Comparison of ENCODE assay signal across 13 mouse cellular contexts in genomic region chr2:94479903-94480595, GRCm38 (mm10). TPM values are rescaled to one million over a fixed set of nuclear protein-coding genes. Genes with fewer than 3 reads are reported as not detected.
DNase-seq lines count a peak whose midpoint lies in the region; ATAC-seq and TF ChIP-seq lines count a peak whose summit lies in the region.
"Had no signal": no experiment of that assay in that cellular context is flagged by ENCODE, and none has a peak within 500 bp of the region (broad histone marks: within the 10 kb centered on the region; RNA-seq: fewer than 3 reads in every experiment).

No protein-coding gene starts in this region.

- no peaks in the 10 kb centered on the region for H3K27me3 ChIP-seq in forebrain, postnatal 0 days (ENCODE audit: insufficient read depth, low read length)

- peak; percentile 49 for DNase-seq in layer of hippocampus, adult 11-12 months (ENCODE audit: low spot score)
- no peak for DNase-seq in layer of hippocampus, adult 8-10 months (ENCODE audit: low spot score in 2 of 2)
- DNase-seq in brain, embryonic 18.5 days (ENCODE audit: low read depth, low spot score): peak; percentile 70
- DNase-seq in cerebellum, adult 18-20 months: peak; percentile 88 to 92
- peak; percentile 87 for DNase-seq in forebrain, postnatal 0 days
- no peak for DNase-seq in gastrocnemius, adult 2 months
- no peak for DNase-seq in lung, postnatal 25 days (ENCODE audit: low spot score)
- no peak for DNase-seq in lung, postnatal 4 days
- DNase-seq: adrenal gland, postnatal 36 days had no signal

- no peak overlapping the region for H3K4me3 ChIP-seq in forebrain, postnatal 0 days (ENCODE audit: low read depth, low read length)
- no peak overlapping the region for H3K4me3 ChIP-seq in gastrocnemius, adult 2 months
- H3K4me3 ChIP-seq: heart, embryonic 10.5 days; myocyte had no signal

- H3K27ac ChIP-seq in forebrain, postnatal 0 days (ENCODE audit: low read depth, low read length): peak overlapping the region; percentile 40
- no peak overlapping the region for H3K27ac ChIP-seq in gastrocnemius, adult 2 months
- H3K27ac ChIP-seq: heart, embryonic 10.5 days; kidney, postnatal 0 days had no signal

- H3K9ac ChIP-seq in forebrain, postnatal 0 days: no peak overlapping the region

- H3K4me2 ChIP-seq in forebrain, postnatal 0 days (ENCODE audit: low read depth): peak overlapping the region; percentile 25

- 39% methylated on average over 20 of the region's 20 CpGs for WGBS in forebrain, postnatal 0 days

- no peak for TF ChIP-seq CTCF in forebrain, postnatal 0 days (IDR thresholded peaks at IDR 0.05; ENCODE audit: low read depth)
- no peak for TF ChIP-seq CTCF in gastrocnemius, adult 2 months (IDR thresholded peaks at IDR 0.05)

- intact Hi-C loops in gastrocnemius, adult 2 months (cut with DNase I): no loop called here

- no peaks in the 10 kb centered on the region for H3K9me3 ChIP-seq in forebrain, postnatal 0 days (ENCODE audit: low read length)
- H3K9me3 ChIP-seq: heart, embryonic 10.5 days had no signal

- ATAC-seq in forebrain, postnatal 0 days: peak; percentile 84
- ATAC-seq: CD4-positive, CD25-positive, alpha-beta regulatory T cell, adult 4 months had no signal

- H3K4me1 ChIP-seq in forebrain, postnatal 0 days (ENCODE audit: insufficient read depth): peaks cover 14% of the 10 kb centered on the region; the same call in 1 of the 2 replicates

- no peaks in the 10 kb centered on the region for H3K36me3 ChIP-seq in forebrain, postnatal 0 days (ENCODE audit: insufficient read depth)
- H3K36me3 ChIP-seq: heart, embryonic 10.5 days had no signal

RNA-seq across cellular contexts. Expression of gene Api5, which starts 42.1 kb away (rescaled TPM):
- total RNA-seq in layer of hippocampus, adult 8-10 months (2022): 10 to 100 TPM; 57.7 to 70.2 (median 62.9) TPM
- 69.4 and 70.8 TPM in 2 replicates for total RNA-seq in forebrain, postnatal 0 days (2014; rRNA removed)
- 64.6 and 70.9 TPM in 2 replicates for polyA plus RNA-seq in forebrain, postnatal 0 days (2015; fragmentation: Nextera tagmentation; extraction: Ambion mirVana)
- 10 to 100 TPM; 19.2 to 21.3 TPM for total RNA-seq in gastrocnemius, adult 2 months (2021)

Comparison
In these comparisons a context has a peak if more than half of its experiments do, and no peak if none do; other contexts are left out.
1. DNase-seq: peak in layer of hippocampus, adult 11-12 months (single experiment), brain, embryonic 18.5 days (single experiment), cerebellum, adult 18-20 months (2 of 2) and forebrain, postnatal 0 days (single experiment); none in layer of hippocampus, adult 8-10 months (0 of 2), gastrocnemius, adult 2 months (single experiment), lung, postnatal 25 days (single experiment) and lung, postnatal 4 days (0 of 2).